Mouse (Mus musculus): ENCODE measurements around the gene Selenom. TPM values are rescaled to one million over a fixed set of nuclear protein-coding genes. Genes with fewer than 3 reads are reported as not detected.
A peak's percentile ranks its signal among the peaks of the same experiment; 100 is the strongest.

The Selenom gene
- polyA plus RNA-seq, 1 experiment from 2014 or later, result 35.0 TPM

DNA sequence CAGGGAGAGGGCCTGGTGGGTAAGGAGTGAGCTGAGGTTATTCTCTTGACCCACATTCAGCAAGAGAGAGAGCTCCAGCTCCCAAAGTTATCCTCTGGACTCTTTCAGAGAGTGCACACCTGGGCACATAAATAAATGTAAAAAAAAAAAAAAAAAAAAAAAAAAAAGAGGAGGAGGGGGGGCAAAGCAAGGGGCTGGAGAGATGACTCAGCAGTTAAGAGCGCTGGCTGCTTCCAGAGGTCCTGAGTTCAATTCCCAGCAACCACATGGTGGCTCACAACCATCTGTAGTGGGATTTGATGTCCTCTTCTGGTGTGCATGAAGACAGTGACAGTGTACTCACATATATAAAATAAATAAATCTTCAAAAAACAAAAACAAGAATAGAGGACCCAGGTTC is 17.2 kb upstream of the Selenom start:
- Histone ChIP-seq H3K4me1 (peaks cover 9% of the 10 kb centered on the region), H3K9me3 (replicated peaks) (no peaks in the 10 kb centered on the region), H3K36me3 (no peaks in the 10 kb centered on the region), H3K27ac (no peak overlapping the region), H3K27me3 (ENCODE audit: low read depth, poor library complexity, severe bottlenecking) (peaks cover 4% of the 10 kb centered on the region; the same call in 1 of the 2 replicates), H3K4me3 (no peak overlapping the region)
- DNase-seq (ENCODE audit: low spot score), result no peak
- 90% methylated on average over 1 of the region's 1 CpGs for WGBS

DNA sequence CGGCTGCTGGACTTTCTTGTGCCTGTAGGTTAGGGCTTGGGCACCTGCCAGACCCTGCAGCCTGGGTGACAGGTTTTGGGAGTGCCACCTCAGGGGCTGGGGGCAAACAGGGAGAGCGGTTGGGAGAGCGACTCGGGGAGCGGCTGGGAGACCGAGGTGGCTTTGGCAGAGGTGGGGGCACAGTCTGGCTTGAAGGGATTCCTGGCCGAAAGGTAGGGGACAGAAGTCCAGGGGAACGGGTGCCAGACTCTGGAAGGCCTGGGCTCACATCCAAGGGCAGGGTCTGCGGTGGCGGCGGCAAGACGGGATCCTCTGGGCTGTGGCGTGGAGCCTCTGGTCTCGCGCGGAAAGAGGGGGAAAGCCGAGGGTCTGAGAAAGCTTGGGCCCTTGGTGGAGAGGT is 12.4 kb upstream of the Selenom start:
- no peaks in the 10 kb centered on the region for H3K36me3 ChIP-seq
- WGBS, result 77% methylated on average over 17 of the region's 17 CpGs
- H3K9me3 ChIP-seq (replicated peaks), result no peaks in the 10 kb centered on the region
- H3K4me1 ChIP-seq, result no peaks in the 10 kb centered on the region
- H3K27me3 ChIP-seq (ENCODE audit: low read depth, poor library complexity, severe bottlenecking), result peaks cover 9% of the 10 kb centered on the region; the same call in 1 of the 2 replicates
- H3K4me3 ChIP-seq, result no peak overlapping the region
- no peak overlapping the region for H3K27ac ChIP-seq
- DNase-seq (ENCODE audit: low spot score), result no peak

DNA sequence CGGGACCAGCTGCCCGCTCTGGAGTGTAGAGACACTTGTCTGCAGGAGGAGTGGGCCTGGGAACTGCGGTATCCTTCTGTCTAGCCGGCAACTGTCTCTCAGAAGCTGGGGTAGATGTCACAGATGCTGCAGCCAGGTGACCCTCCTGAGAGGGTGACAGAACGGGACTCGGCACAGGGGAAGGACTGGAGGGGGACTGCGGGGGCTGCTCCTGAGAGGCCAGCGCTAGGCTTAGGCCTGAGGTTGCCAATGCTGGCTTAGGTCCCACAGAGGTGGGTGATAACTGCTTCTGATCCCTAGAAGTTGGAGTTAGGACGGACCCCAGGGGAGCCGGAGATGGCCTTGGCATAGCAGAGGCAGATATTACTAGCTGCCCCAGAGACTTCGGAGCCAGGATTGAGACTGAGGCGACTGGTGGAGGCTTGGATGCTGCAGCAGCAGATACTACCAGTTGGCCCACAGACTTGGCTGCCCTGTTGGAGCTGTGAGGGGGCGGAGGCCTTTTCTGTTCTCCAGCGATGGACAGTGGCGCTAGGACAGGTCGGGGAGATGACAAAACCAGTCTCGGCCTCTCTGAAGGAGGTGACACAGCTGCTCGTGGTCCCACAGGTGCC is 11.9 kb upstream of the Selenom start:
- Histone ChIP-seq H3K4me1 (no peaks in the 10 kb centered on the region), H3K9me3 (replicated peaks) (no peaks in the 10 kb centered on the region), H3K36me3 (no peaks in the 10 kb centered on the region), H3K27ac (no peak overlapping the region), H3K27me3 (ENCODE audit: low read depth, poor library complexity, severe bottlenecking) (peaks cover 9% of the 10 kb centered on the region; the same call in 1 of the 2 replicates), H3K4me3 (no peak overlapping the region)
- 81% methylated on average over 18 of the region's 18 CpGs for WGBS
- DNase-seq (ENCODE audit: low spot score), result no peak

DNA sequence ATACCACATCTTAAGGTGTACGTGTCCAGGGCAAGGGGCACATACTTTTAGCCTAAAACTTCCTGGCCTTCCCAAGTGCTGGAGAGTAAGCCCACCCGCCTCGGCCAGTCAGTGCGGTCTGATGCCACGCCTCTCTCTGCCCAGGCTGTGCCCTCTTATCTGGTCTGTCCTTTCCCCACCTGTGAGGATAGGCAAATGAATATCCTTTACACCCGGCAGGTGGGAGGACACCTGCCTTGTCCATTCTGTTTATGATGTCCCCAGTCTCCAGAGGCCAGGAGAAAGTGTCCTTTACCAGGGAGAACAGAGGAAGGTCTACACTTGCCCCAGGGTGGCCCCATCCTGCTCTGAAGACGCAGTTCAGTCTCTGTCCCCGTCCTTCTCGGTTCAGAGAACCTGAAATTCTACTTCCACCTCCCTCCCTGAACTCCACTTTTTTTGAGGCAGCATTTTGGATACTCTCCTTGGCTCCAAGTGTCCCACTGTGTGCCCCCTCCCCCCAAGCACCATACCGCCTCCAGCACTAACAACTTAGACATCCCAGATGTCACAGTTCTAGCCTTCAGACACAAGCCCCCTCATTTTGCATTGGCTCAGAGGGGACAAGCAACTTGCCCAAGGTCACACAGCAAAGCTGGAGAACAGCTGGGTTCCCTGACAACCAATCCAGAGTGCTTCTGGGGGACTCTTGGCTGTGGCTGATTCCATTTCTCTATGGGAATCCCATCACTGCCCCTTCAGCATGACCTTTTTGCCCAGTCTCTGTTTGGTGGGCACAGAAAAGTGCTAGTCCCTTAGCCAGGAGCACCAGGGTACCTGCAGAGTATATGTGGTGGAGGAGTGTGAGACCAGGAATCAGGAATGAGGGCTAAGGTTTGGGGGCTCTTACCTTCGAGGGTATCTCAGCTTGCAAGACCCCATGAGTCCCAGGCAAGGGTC is 10.5 kb upstream of the Selenom start:
- Histone ChIP-seq H3K4me3 (no peak overlapping the region), H3K36me3 (no peaks in the 10 kb centered on the region), H3K4me1 (no peaks in the 10 kb centered on the region), H3K27me3 (ENCODE audit: low read depth, poor library complexity, severe bottlenecking) (peaks cover 15% of the 10 kb centered on the region; the same call in 1 of the 2 replicates), H3K9me3 (replicated peaks) (no peaks in the 10 kb centered on the region), H3K27ac (no peak overlapping the region)
- WGBS, result 71% methylated on average over 11 of the region's 11 CpGs
- DNase-seq (ENCODE audit: low spot score), result no peak

DNA sequence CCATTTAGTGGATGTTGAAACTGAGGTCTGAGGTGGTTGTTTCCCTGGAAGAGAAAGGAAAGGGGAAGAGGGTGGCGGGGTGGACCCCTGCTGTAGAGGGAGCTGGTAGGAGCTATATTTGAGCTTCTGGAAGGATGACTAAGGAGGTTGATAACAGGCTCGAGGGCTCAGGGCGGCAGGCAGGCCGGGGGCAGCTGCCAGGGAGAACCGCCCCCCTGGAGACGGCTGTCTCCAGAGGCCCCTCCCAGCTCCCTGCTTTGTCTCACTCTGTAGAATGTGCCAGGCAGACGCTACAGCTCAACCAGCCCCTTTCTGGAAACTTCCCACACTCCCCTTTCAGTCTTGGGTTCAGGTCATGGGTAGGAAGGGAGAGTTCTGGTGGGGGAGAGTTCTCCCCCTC is 6.3 kb upstream of the Selenom start:
- no peak overlapping the region for H3K27ac ChIP-seq
- 60% methylated on average over 7 of the region's 7 CpGs for WGBS

DNA sequence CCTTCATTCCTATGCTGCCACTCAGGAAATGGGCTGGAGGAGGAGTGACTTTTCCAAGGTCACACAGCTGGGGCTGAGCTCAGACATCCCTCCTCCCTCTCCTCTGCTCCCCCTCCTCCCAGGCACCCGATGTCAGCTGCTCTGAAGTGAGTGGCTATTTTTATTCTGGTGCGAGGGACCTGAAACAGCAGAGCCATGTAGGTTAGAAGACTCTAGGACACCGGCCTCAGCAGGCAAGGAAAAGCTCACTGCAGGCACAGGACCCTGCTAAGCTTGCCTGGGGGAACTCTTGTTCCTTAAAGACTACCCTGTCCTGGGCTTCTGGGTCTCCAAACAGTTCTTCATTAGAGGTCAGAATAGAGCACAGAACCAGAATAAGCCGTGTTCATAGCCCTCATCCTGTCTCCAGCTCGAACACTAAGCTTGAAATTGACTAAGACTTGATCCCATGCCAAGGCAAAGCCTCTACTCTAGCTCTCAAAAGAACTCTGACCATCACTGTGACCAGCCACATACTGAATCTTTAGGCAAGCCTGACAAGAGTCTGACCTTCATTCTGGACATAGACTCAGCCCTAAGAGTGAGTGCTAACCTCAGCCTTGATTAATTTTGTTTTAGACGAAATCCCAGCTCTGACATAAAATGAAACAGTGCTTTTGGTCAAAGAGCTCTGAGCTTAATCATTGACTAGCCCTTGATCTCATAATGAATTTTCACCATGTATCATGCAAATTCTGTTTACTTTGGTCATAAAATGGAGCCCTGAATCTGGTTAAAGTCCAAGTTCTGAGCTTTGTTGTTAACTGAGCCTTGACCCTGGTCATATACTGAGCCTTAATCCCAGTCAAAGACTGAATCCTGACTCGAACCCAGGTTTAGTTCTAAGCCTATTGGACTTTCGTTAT is 5.1 kb upstream of the Selenom start:
- Histone ChIP-seq H3K27me3 (ENCODE audit: low read depth, poor library complexity, severe bottlenecking) (0 out of 2 replicates have a peak, but pooled peaks cover 10% of the 10 kb centered on the region), H3K27ac (no peak overlapping the region), H3K36me3 (no peaks in the 10 kb centered on the region), H3K9me3 (replicated peaks) (no peaks in the 10 kb centered on the region), H3K4me3 (no peak overlapping the region), H3K4me1 (no peaks in the 10 kb centered on the region)
- no peak for DNase-seq (ENCODE audit: low spot score)
- WGBS, result 77% methylated on average over 8 of the region's 8 CpGs

More for the DNA sequence above, 6.3 kb upstream of the Selenom start:
- no peaks in the 10 kb centered on the region for H3K9me3 ChIP-seq (replicated peaks)
- no peak overlapping the region for H3K4me3 ChIP-seq
- no peaks in the 10 kb centered on the region for H3K4me1 ChIP-seq
- no peak for DNase-seq (ENCODE audit: low spot score)
- H3K27me3 ChIP-seq (ENCODE audit: low read depth, poor library complexity, severe bottlenecking), result 0 out of 2 replicates have a peak, but pooled peaks cover 10% of the 10 kb centered on the region
- H3K36me3 ChIP-seq, result no peaks in the 10 kb centered on the region

DNA sequence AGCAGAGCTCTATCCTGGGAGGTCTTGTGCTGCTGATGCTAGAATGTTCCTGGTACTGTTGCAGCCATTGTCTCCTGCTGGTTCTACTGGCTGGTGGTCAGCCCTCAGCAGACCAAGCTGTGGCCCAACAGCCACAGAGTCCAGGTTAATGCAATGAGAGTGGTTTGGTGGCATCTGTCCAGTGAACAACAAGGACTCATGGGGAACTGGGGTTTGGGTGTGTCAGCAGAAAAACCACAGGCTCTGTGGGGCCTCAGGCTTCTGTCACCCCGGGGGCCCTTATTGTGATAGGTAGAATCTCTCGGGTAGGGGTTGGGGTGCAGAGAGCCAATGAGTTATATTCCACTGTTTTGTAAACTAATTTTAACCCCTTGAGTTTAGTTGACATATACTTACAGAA is 4.2 kb upstream of the Selenom start:
- no peak for DNase-seq (ENCODE audit: low spot score)
- Histone ChIP-seq H3K27ac (no peak overlapping the region), H3K4me3 (no peak overlapping the region), H3K27me3 (ENCODE audit: low read depth, poor library complexity, severe bottlenecking) (peaks cover 15% of the 10 kb centered on the region), H3K9me3 (replicated peaks) (no peaks in the 10 kb centered on the region), H3K36me3 (no peaks in the 10 kb centered on the region), H3K4me1 (peaks cover 5% of the 10 kb centered on the region; the same call in 1 of the 2 replicates)
- 97% methylated on average over 2 of the region's 2 CpGs for WGBS

DNA sequence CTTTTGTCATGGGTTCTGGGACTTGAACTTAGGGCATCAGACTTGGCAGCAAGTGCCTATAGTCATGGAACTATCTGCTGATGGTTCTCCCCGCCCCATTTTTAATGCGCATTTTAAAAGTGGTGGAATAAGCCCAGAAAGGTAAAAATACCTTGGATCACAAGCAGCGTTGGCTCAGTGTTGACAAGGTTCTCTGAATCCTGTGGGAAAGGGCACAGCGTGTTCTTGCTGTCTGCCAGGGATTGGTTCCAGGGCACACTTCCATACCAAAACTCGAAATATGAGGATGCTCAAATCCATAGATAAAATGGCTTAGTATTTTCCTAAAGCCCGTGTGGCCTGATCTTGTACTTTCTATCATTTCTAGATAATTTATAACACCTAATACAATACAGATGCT is 1.2 kb upstream of the Selenom start:
- Histone ChIP-seq H3K4me1 (peaks cover 19% of the 10 kb centered on the region), H3K4me3 (no peak overlapping the region), H3K27me3 (ENCODE audit: low read depth, poor library complexity, severe bottlenecking) (peaks cover 45% of the 10 kb centered on the region), H3K36me3 (no peaks in the 10 kb centered on the region), H3K9me3 (replicated peaks) (no peaks in the 10 kb centered on the region), H3K27ac (no peak overlapping the region)
- no peak for DNase-seq (ENCODE audit: low spot score)
- 89% methylated on average over 6 of the region's 6 CpGs for WGBS

DNA sequence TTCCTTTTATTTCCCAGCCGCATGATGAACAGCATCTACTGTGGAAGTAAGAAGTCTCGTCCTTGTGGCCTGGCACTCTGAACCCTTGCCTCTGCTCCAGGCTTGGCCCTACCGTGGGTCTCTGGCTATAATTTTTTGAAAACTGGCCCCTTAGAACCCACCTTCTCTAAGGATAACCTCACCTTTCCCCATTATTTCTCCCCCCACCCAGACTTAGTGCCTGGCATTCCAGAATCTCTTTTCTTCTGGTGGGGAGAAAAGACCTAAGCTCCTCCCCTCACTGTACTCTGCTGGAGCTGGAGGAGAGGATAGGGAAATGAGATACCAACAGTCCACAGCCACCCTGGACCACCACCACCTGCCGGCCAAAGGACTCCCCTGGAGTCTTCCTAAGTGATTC is 732 bp downstream of the Selenom start:
- Histone ChIP-seq H3K4me1 (peaks cover 19% of the 10 kb centered on the region), H3K9me3 (replicated peaks) (no peaks in the 10 kb centered on the region), H3K36me3 (peaks cover 12% of the 10 kb centered on the region), H3K4me3 (peak overlapping the region; percentile 61), H3K27ac (peak overlapping the region; percentile 75), H3K27me3 (ENCODE audit: low read depth, poor library complexity, severe bottlenecking) (peaks cover 44% of the 10 kb centered on the region)
- WGBS, result 9% methylated on average over 4 of the region's 4 CpGs
- DNase-seq (ENCODE audit: low spot score), result no peak

DNA sequence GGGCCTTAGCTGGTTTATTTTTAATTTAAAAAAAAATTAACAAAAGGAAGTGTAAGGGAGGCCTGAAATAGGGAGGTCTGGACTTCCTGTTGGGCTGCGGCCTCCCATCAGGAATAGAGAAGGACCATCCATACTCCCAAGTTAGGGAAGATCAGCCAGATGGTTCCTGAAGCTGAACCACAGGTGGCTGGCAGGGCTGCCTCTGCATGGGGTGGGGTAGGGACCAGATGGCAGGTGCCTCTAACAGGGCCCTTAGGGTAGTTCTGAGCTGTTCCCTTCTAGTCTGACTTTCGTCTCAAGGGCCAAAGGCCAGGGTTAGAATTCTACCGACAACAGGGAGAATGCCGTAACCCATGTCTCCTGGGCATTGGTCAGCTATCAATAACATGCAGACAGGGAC is 1.2 kb downstream of the Selenom start:
- DNase-seq (ENCODE audit: low spot score), result no peak
- Histone ChIP-seq H3K27me3 (ENCODE audit: low read depth, poor library complexity, severe bottlenecking) (peaks cover 44% of the 10 kb centered on the region), H3K9me3 (replicated peaks) (no peaks in the 10 kb centered on the region), H3K4me1 (peaks cover 19% of the 10 kb centered on the region), H3K36me3 (peaks cover 16% of the 10 kb centered on the region), H3K4me3 (peak overlapping the region; percentile 61), H3K27ac (no peak overlapping the region)
- 82% methylated on average over 4 of the region's 4 CpGs for WGBS

DNA sequence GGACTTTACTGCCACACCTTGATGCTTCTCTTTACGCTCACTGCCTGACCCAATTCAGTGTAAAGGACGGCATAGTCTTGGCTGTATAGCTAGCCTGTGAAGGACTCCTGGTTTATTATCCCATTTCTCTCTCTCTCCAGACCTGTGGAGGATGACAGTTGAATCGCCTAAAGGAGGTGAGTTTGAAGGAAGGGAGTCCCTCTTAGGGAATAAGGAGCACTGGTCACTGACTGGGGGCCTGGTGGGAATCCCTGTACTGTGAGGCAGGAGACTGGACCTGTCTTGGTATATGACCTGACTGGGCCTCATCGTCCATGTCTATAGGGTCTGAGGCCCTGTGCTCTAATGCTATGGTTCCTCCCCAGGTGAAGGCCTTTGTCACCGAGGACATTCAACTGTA is 1.6 kb downstream of the Selenom start:
- Histone ChIP-seq H3K36me3 (peaks cover 21% of the 10 kb centered on the region), H3K4me1 (peaks cover 19% of the 10 kb centered on the region), H3K27me3 (ENCODE audit: low read depth, poor library complexity, severe bottlenecking) (peaks cover 44% of the 10 kb centered on the region), H3K9me3 (replicated peaks) (no peaks in the 10 kb centered on the region), H3K4me3 (no peak overlapping the region; the same call in 1 of the 2 replicates), H3K27ac (no peak overlapping the region)
- 73% methylated on average over 5 of the region's 5 CpGs for WGBS
- no peak for DNase-seq (ENCODE audit: low spot score)

All from limb, embryonic 10.5 days (tissue).